Mouse (Mus musculus) bone marrow macrophage, adult 2 months (primary cell): ENCODE results near the gene Slc25a27. TPM values are rescaled to one million over a fixed set of nuclear protein-coding genes. Genes with fewer than 3 reads are reported as not detected.

Experiments used
- H3K27ac ChIP-seq: 2 replicates; pipeline ENCODE4 v1.5.1; 2012; ENCODE audit warnings: low read depth, low read length; ENCODE audit not compliant: insufficient read depth
- H3K4me1 ChIP-seq: 2 replicates; pipeline ENCODE4 v1.6.1; 2012; ENCODE audit warnings: low read length; ENCODE audit not compliant: control insufficient read depth, insufficient read depth
- H3K4me3 ChIP-seq: 2 replicates; pipeline ENCODE4 v1.5.1; 2012; ENCODE audit warnings: mild to moderate bottlenecking, low read length, moderate library complexity; ENCODE audit not compliant: insufficient read depth
- CTCF ChIP-seq: IDR thresholded peaks from 2 replicates; pipeline ENCODE4 v1.5.1; 2012; ENCODE audit warnings: low read depth, mild to moderate bottlenecking, low read length, moderate library complexity
- POLR2A ChIP-seq: IDR thresholded peaks from 2 replicates; pipeline ENCODE4 v1.6.1; 2012; ENCODE audit warnings: mild to moderate bottlenecking, low read depth, low read length, borderline replicate concordance
- polyA plus RNA-seq: library from polyadenylated mRNA; stranded (reverse); fragments of >200 nt; gene quantifications from 2 replicates; pipeline ENCODE4 v1.2.4, GENCODE M21; 2012; ENCODE audit not compliant: missing spikeins, insufficient read depth, insufficient read length

Slc25a27 gene
- polyA plus RNA-seq, 1 experiment, result 6.6 TPM

- H3K27ac ChIP-seq, result no peak overlapping the region
- no peak for TF ChIP-seq POLR2A
- TF ChIP-seq CTCF, result no peak
- no peaks in the 10 kb centered on the region for H3K4me1 ChIP-seq
- H3K4me3 ChIP-seq, result no peak overlapping the region
These were observed 38.8 kb downstream of the Slc25a27 start for GRCm38 (mm10) chr17:43628246-43628645.

DNA sequence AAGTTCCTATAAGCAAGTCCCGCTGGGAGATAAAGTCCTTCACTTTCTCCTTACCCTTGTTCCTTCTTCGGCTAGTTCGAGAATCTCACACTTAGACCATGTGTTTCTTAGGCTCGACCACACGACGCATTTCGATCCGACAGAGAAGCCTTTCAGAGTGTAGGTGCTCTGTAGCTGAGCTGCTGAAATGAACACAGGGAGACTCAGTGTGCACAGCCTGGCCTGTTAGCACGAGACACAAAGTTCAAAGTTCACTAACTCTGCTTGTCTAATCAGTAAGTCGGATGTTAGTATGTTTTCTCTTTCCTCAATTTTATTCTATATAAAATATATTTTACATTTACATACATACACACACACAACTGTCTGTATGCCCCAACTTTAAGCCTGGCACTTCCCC lies 44.9 kb downstream of the Slc25a27 start:
- no peaks in the 10 kb centered on the region for H3K4me1 ChIP-seq
- no peak overlapping the region for H3K4me3 ChIP-seq
- no peak overlapping the region for H3K27ac ChIP-seq
- TF ChIP-seq CTCF (no peak), POLR2A (no peak)

GRCm38 (mm10) chr17:43619156-43619555 lies 47.9 kb downstream of the Slc25a27 start:
- H3K4me3 ChIP-seq, result no peak overlapping the region
- H3K27ac ChIP-seq, result no peak overlapping the region
- H3K4me1 ChIP-seq, result no peaks in the 10 kb centered on the region
- TF ChIP-seq POLR2A, result no peak
- no peak for TF ChIP-seq CTCF

GRCm38 (mm10) chr17:43612221-43612620 lies 54.8 kb downstream of the Slc25a27 start:
- TF ChIP-seq CTCF (no peak), POLR2A (no peak)
- Histone ChIP-seq H3K4me1 (no peaks in the 10 kb centered on the region), H3K4me3 (no peak overlapping the region), H3K27ac (no peak overlapping the region)

- Histone ChIP-seq H3K4me1 (no peaks in the 10 kb centered on the region), H3K27ac (no peak overlapping the region), H3K4me3 (no peak overlapping the region)
- TF ChIP-seq POLR2A (no peak), CTCF (peak; percentile 75)
These were observed 55.4 kb downstream of the Slc25a27 start for GRCm38 (mm10) chr17:43611586-43611985.

- Histone ChIP-seq H3K4me3 (no peak overlapping the region), H3K27ac (no peak overlapping the region), H3K4me1 (no peaks in the 10 kb centered on the region)
- TF ChIP-seq CTCF, result peak; percentile 99
- TF ChIP-seq POLR2A, result no peak
These were observed 60.3 kb downstream of the Slc25a27 start for GRCm38 (mm10) chr17:43606704-43607103.

DNA sequence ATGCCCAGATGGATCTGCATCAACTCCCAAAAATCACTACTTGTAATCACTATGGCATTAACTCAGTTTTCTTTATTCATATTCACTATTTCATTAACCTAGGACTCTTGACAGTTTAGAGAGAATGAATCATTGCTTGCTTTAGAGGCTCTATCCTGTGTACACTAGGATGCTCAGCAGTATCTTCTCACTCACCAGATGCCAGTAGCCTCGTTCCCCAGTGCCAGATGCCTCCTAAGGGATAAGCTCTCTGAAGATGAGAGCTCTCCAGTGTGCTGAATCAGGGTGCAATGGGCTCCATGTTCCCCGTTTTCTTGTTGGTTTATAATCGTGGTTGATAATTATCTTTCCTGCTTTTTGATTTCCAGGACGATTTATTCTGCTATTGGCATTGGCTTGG lies 68.3 kb downstream of the Slc25a27 start:
- TF ChIP-seq CTCF, result no peak
- no peak for TF ChIP-seq POLR2A

DNA sequence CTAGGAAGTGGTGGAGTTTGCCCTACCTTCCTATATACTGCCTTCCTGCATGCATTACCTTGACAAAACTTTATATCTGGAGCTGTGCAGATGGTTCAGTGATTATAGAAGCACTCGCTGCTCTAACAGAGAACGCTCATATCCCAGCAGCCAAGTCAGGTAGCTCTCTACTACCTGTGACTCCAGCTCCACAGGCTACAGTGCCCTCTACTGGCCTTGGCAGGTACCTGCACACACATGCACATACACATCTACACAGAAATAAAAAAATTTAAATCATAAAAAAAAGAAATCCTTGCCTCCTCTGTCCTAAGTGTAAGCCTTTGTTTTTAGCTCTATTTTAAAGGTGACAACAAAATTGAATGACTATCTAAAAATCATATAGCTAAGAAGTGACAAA lies 69.3 kb downstream of the Slc25a27 start:
- no peak overlapping the region for H3K27ac ChIP-seq
- no peaks in the 10 kb centered on the region for H3K4me1 ChIP-seq
- no peak overlapping the region for H3K4me3 ChIP-seq
- 0 out of 2 replicates have a peak, but pooled peaks have one; percentile 22 for TF ChIP-seq CTCF
- TF ChIP-seq POLR2A, result no peak

More for the DNA sequence above, 68.3 kb downstream of the Slc25a27 start:
- no peak overlapping the region for H3K27ac ChIP-seq
- H3K4me1 ChIP-seq, result no peaks in the 10 kb centered on the region
- no peak overlapping the region for H3K4me3 ChIP-seq

DNA sequence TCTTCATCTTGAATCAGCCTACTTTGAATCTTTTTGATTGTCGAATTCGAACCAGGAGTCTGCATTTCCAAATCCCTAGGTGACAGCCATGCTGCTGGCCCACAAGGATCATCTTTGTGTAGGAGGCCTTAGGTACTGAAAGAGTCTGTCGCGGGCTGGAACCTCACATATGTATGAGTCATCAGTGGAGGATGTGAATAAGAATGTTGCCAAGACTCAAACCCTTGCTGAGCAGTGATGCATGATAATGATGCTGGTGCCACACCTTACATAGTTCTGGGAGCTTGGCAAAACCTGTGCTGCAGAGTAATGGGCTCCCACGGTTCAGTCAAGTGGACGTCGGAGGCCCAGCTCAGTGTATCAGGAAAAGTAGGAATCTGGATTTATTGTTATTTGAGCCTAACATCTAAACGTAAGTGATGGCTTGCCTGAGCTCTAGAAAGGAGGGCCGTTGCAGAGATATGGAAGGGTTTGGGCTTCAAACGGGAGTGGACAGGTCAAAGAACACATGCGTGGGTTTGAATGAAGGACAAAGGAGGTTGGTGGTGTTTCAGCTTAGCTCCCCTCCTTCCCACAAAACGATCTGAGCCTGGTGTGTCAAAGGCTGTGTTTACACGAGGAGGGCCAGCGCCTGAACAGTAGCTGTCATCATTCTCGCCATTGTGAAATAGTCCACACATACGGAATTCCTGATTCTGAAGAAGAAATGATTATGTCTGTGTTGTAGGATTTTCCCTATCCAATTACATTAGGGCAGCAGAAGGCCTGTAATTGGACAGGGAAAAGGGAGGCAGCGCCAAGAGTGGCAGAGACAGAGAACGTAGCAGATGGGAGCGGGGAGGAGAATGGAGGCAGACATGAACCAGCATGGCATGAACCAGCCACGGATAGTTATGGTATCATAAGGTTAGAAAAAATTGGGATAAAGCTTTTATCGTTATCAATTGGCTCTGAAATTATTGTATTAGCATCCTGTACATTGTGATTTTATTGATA lies 74.4 kb downstream of the Slc25a27 start:
- Histone ChIP-seq H3K4me3 (no peak overlapping the region), H3K27ac (no peak overlapping the region), H3K4me1 (peaks cover 12% of the 10 kb centered on the region)
- TF ChIP-seq POLR2A (no peak), CTCF (no peak)

Other genes with a start within 250 kb of the Slc25a27 start
- gene Mep1a, start 164.4 kb downstream of the Slc25a27 start, polyA plus RNA-seq, result not detected in 2 replicates
- gene Ankrd66, start 123.6 kb downstream of the Slc25a27 start, polyA plus RNA-seq, result 9.4 and 9.9 TPM in 2 replicates
- gene Pla2g7, start 99.1 kb downstream of the Slc25a27 start, polyA plus RNA-seq, result 945 and 975 TPM in 2 replicates
- gene Tdrd6, start 36.9 kb downstream of the Slc25a27 start, polyA plus RNA-seq, result 0.08 TPM in 1 of 2 replicates, not detected in the other
- gene Cyp39a1, start 211 bp upstream of the Slc25a27 start, polyA plus RNA-seq, result 1.3 and 1.8 TPM in 2 replicates
- gene Rcan2, start 134.1 kb upstream of the Slc25a27 start, polyA plus RNA-seq, result not detected in 2 replicates